Mouse (Mus musculus) E14TG2a.4 (cell line): Measurements from ENCODE around the gene Vpreb2.

ENCODE experiments used
- CTCF ChIP-seq: conservative IDR thresholded peaks from 2 replicates; pipeline ENCODE4 v1.5.1; 2014; ENCODE audit warnings: low read length
- POU5F1 ChIP-seq: IDR thresholded peaks from 2 replicates; pipeline ENCODE4 v1.6.1; 2014; ENCODE audit warnings: low read length, borderline replicate concordance

GRCm38 (mm10) chr16:17933594-17934444 lies 46.4 kb upstream of the Vpreb2 start:
- no peak for TF ChIP-seq CTCF
- no peak for TF ChIP-seq POU5F1
